Mouse (Mus musculus) embryonic facial prominence, embryonic 15.5 days (tissue): ENCODE results near the gene Arl3. TPM values are rescaled to one million over a fixed set of nuclear protein-coding genes. Genes with fewer than 3 reads are reported as not detected.

Experiments
- polyA plus RNA-seq: library from polyadenylated mRNA; unstranded; fragments of >200 nt; fragmentation: Nextera tagmentation; extraction: Ambion mirVana; gene quantifications from 2 replicates; pipeline ENCODE4 v1.2.1, GENCODE M21; 2015

Gene Arl3
- polyA plus RNA-seq, 1 experiment from 2014 or later, result 149 TPM

Other genes starting within 250 kb of the Arl3 start
- 9.8 and 11.0 TPM in 2 replicates for gene Psd, start 246.0 kb downstream of the Arl3 start, polyA plus RNA-seq
- 16.4 TPM in 2 replicates for gene Fbxl15, start 245.0 kb downstream of the Arl3 start, polyA plus RNA-seq
- 167 and 168 TPM in 2 replicates for gene Cuedc2, start 234.5 kb downstream of the Arl3 start, polyA plus RNA-seq
- gene Mfsd13a, start 232.1 kb downstream of the Arl3 start, polyA plus RNA-seq, result 4.3 and 4.4 TPM in 2 replicates
- gene 2310034G01Rik, start 222.9 kb downstream of the Arl3 start, polyA plus RNA-seq, result 3.5 and 5.3 TPM in 2 replicates
- gene Actr1a, start 177.4 kb downstream of the Arl3 start, polyA plus RNA-seq, result 149 and 153 TPM in 2 replicates
- 36.0 and 38.4 TPM in 2 replicates for gene Sufu, start 176.3 kb downstream of the Arl3 start, polyA plus RNA-seq
- gene Trim8, start 71.5 kb downstream of the Arl3 start, polyA plus RNA-seq, result 20.7 and 21.7 TPM in 2 replicates
- 21.8 and 21.9 TPM in 2 replicates for gene Sfxn2, start 167 bp upstream of the Arl3 start, polyA plus RNA-seq
- gene Wbp1l, start 25.9 kb upstream of the Arl3 start, polyA plus RNA-seq, result 50.1 and 55.2 TPM in 2 replicates
- gene Cyp17a1, start 100.0 kb upstream of the Arl3 start, polyA plus RNA-seq, result 1.1 and 2.3 TPM in 2 replicates
- gene Borcs7, start 116.7 kb upstream of the Arl3 start, polyA plus RNA-seq, result 14.9 and 16.3 TPM in 2 replicates
- 25.1 TPM in 2 replicates for gene As3mt, start 134.3 kb upstream of the Arl3 start, polyA plus RNA-seq
- 3.6 and 4.1 TPM in 2 replicates for gene Cnnm2, start 188.4 kb upstream of the Arl3 start, polyA plus RNA-seq